Mouse (Mus musculus) layer of hippocampus, adult 9-10 months (tissue): ENCODE results near the gene Ghdc.
"Not testable (repeated sequence)": the region's sequence is repeated elsewhere in the genome, so short reads cannot be mapped to it uniquely, and the experiment has no call there.

Experiments
- DNase-seq: peaks from one replicate; pipeline ENCODE4 v3.0.0; 2022; ENCODE audit warnings: low spot score

Ghdc gene

GRCm38 (mm10) chr11:100770646-100771408 lies at the start of gene Ghdc:
TSS of gene Ghdc (minus strand) at chr11:100770957.
- no peak for DNase-seq

- no peak for DNase-seq
These were observed 49.3 kb upstream of the Ghdc start for GRCm38 (mm10) chr11:100820047-100820446.

GRCm38 (mm10) chr11:100819626-100820025 lies 48.9 kb upstream of the Ghdc start:
- DNase-seq = no peak

GRCm38 (mm10) chr11:100819048-100819447 lies 48.3 kb upstream of the Ghdc start:
- DNase-seq = no peak

GRCm38 (mm10) chr11:100818359-100819012 lies 47.7 kb upstream of the Ghdc start:
- DNase-seq = no peak

GRCm38 (mm10) chr11:100817311-100817710 lies 46.6 kb upstream of the Ghdc start:
- DNase-seq = no peak

GRCm38 (mm10) chr11:100816801-100817200 lies 46.0 kb upstream of the Ghdc start:
- no peak for DNase-seq

- DNase-seq = no peak
These were observed 45.6 kb upstream of the Ghdc start for GRCm38 (mm10) chr11:100816342-100816741.

- no peak for DNase-seq
These were observed 43.7 kb upstream of the Ghdc start for GRCm38 (mm10) chr11:100814498-100814897.

GRCm38 (mm10) chr11:100811132-100811531 lies 40.4 kb upstream of the Ghdc start:
- DNase-seq = no peak

- DNase-seq = no peak
These were observed 39.8 kb upstream of the Ghdc start for GRCm38 (mm10) chr11:100810516-100810915.

GRCm38 (mm10) chr11:100806380-100807305 lies 35.9 kb upstream of the Ghdc start:
- no peak for DNase-seq

GRCm38 (mm10) chr11:100805535-100805934 lies 34.8 kb upstream of the Ghdc start:
- no peak for DNase-seq

- no peak for DNase-seq
These were observed 33.7 kb upstream of the Ghdc start for GRCm38 (mm10) chr11:100804409-100804808.

- DNase-seq = no peak
These were observed 28.7 kb upstream of the Ghdc start for GRCm38 (mm10) chr11:100799426-100799825.

GRCm38 (mm10) chr11:100796585-100796984 lies 25.8 kb upstream of the Ghdc start:
- DNase-seq = no peak

GRCm38 (mm10) chr11:100795386-100795785 lies 24.6 kb upstream of the Ghdc start:
- no peak for DNase-seq

- DNase-seq = no peak
These were observed 20.8 kb upstream of the Ghdc start for GRCm38 (mm10) chr11:100791457-100792049.

- not testable (repeated sequence) for DNase-seq
These were observed 19.9 kb upstream of the Ghdc start for GRCm38 (mm10) chr11:100790644-100791043.

GRCm38 (mm10) chr11:100789702-100790101 lies 18.9 kb upstream of the Ghdc start:
- DNase-seq = no peak

- DNase-seq = no peak
These were observed 15.0 kb upstream of the Ghdc start for GRCm38 (mm10) chr11:100785774-100786173.

- no peak for DNase-seq
These were observed 13.5 kb upstream of the Ghdc start for GRCm38 (mm10) chr11:100784286-100784685.
